Comparison of ENCODE assay signal across 17 mouse cellular contexts in the genomic region with DNA sequence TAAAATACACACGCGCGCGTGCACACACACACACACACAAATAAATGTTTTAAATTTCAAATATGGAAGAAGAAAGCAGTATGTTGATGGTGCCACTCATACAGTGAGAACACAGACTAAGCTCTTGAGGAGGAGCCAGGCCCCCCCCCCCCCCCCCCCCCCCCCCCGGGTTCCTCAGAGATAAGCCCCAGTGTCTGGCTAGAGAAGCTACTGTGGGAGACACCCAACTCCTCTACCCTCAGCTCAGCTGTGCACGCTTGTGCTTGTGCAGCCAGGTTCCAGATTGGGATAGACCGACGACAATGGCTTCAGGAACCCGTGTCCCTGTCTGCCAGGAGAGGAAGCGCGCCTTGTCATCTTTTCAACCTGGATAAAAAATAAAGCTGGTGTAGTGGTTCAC. TPM values are rescaled to one million over a fixed set of nuclear protein-coding genes. Genes with fewer than 3 reads are reported as not detected.
DNase-seq lines count a peak whose midpoint lies in the region; ATAC-seq and TF ChIP-seq lines count a peak whose summit lies in the region.
"Had no signal": no experiment of that assay in that cellular context is flagged by ENCODE, and none has a peak within 500 bp of the region (broad histone marks: within the 10 kb centered on the region; RNA-seq: fewer than 3 reads in every experiment).

No protein-coding gene starts in this region.

- no peaks in the 10 kb centered on the region for H3K9me3 ChIP-seq in forebrain, embryonic 14.5 days (replicated peaks; ENCODE audit: control insufficient read depth, low read length)
- no peaks in the 10 kb centered on the region for H3K9me3 ChIP-seq in forebrain, embryonic 10.5 days
- no peaks in the 10 kb centered on the region for H3K9me3 ChIP-seq in midbrain, embryonic 13.5 days
- no peaks in the 10 kb centered on the region for H3K9me3 ChIP-seq in midbrain, embryonic 11.5 days (ENCODE audit: control insufficient read depth, low read length)
- no peaks in the 10 kb centered on the region for H3K9me3 ChIP-seq in liver, embryonic 15.5 days (replicated peaks)
- H3K9me3 ChIP-seq in lung, postnatal 0 days (ENCODE audit: low read length): no peaks in the 10 kb centered on the region
- H3K9me3 ChIP-seq: embryonic facial prominence, embryonic 13.5 days; heart, embryonic 15.5 days; neural tube, embryonic 15.5 days had no signal

- no peak overlapping the region for H3K4me2 ChIP-seq in forebrain, embryonic 14.5 days (ENCODE audit: low read length)
- no peak overlapping the region for H3K4me2 ChIP-seq in midbrain, embryonic 13.5 days (replicated peaks)
- H3K4me2 ChIP-seq in midbrain, embryonic 11.5 days: no peak overlapping the region
- no peak overlapping the region for H3K4me2 ChIP-seq in liver, embryonic 15.5 days
- H3K4me2 ChIP-seq in lung, postnatal 0 days (replicated peaks; ENCODE audit: low read depth, low read length): no peak overlapping the region
- H3K4me2 ChIP-seq: embryonic facial prominence, embryonic 13.5 days; heart, embryonic 15.5 days; neural tube, embryonic 15.5 days had no signal

- no peaks in the 10 kb centered on the region for H3K27me3 ChIP-seq in forebrain, embryonic 14.5 days (replicated peaks; ENCODE audit: control insufficient read depth, insufficient read depth, low read length)
- no peaks in the 10 kb centered on the region for H3K27me3 ChIP-seq in forebrain, embryonic 10.5 days (ENCODE audit: poor library complexity, severe bottlenecking)
- H3K27me3 ChIP-seq in midbrain, embryonic 13.5 days: no peaks in the 10 kb centered on the region
- H3K27me3 ChIP-seq in midbrain, embryonic 11.5 days (ENCODE audit: control insufficient read depth, insufficient read depth, low read length): no peaks in the 10 kb centered on the region
- H3K27me3 ChIP-seq in liver, embryonic 15.5 days: no peaks in the 10 kb centered on the region
- H3K27me3 ChIP-seq in lung, postnatal 0 days (replicated peaks; ENCODE audit: insufficient read depth, low read length): no peaks in the 10 kb centered on the region
- H3K27me3 ChIP-seq: embryonic facial prominence, embryonic 13.5 days; heart, embryonic 15.5 days; neural tube, embryonic 15.5 days had no signal

- H3K9ac ChIP-seq in forebrain, embryonic 14.5 days (ENCODE audit: low read length): no peak overlapping the region
- no peak overlapping the region for H3K9ac ChIP-seq in midbrain, embryonic 13.5 days (replicated peaks)
- H3K9ac ChIP-seq in midbrain, embryonic 11.5 days (ENCODE audit: low read length): no peak overlapping the region
- H3K9ac ChIP-seq in liver, embryonic 15.5 days: no peak overlapping the region
- H3K9ac ChIP-seq in lung, postnatal 0 days (replicated peaks; ENCODE audit: low read depth): no peak overlapping the region
- H3K9ac ChIP-seq: embryonic facial prominence, embryonic 13.5 days; heart, embryonic 15.5 days; neural tube, embryonic 15.5 days had no signal

- TF ChIP-seq CTCF in lung, postnatal 0 days (IDR thresholded peaks at IDR 0.05): no peak

- DNase-seq in forebrain, embryonic 14.5 days (ENCODE audit: low spot score): no peak
- no peak for DNase-seq in forebrain, embryonic 10.5 days (ENCODE audit: extremely low spot score, low spot score)
- no peak for DNase-seq in midbrain, embryonic 11.5 days (ENCODE audit: low spot score, missing footprints)
- no peak for DNase-seq in urinary bladder, adult 2 months (ENCODE audit: low spot score)
- DNase-seq in lung, postnatal 0 days (ENCODE audit: low spot score): no peak
- DNase-seq in spleen, postnatal 4 days (ENCODE audit: low spot score in 2 of 2): no peak
- DNase-seq: adrenal gland, postnatal 14 days; B cell, adult 2 months; cerebellum, postnatal 14 days; gastrocnemius, postnatal 14 days had no signal

- H3K4me1 ChIP-seq in forebrain, embryonic 14.5 days (ENCODE audit: control insufficient read depth, insufficient read depth, low read length): no peaks in the 10 kb centered on the region
- H3K4me1 ChIP-seq in forebrain, embryonic 10.5 days: no peaks in the 10 kb centered on the region
- peaks cover 4% of the 10 kb centered on the region; the same call in 1 of the 2 replicates for H3K4me1 ChIP-seq in midbrain, embryonic 13.5 days (replicated peaks)
- H3K4me1 ChIP-seq in midbrain, embryonic 11.5 days (ENCODE audit: control insufficient read depth, insufficient read depth, low read length): no peaks in the 10 kb centered on the region
- H3K4me1 ChIP-seq in liver, embryonic 15.5 days (replicated peaks): peaks cover 64% of the 10 kb centered on the region
- H3K4me1 ChIP-seq in lung, postnatal 0 days (ENCODE audit: insufficient read depth, low read depth, low read length): no peaks in the 10 kb centered on the region
- H3K4me1 ChIP-seq: heart, embryonic 15.5 days; neural tube, embryonic 15.5 days had no signal

- peaks cover 39% of the 10 kb centered on the region for H3K36me3 ChIP-seq in forebrain, embryonic 14.5 days (ENCODE audit: control insufficient read depth, insufficient read depth, low read length)
- peaks cover 48% of the 10 kb centered on the region for H3K36me3 ChIP-seq in forebrain, embryonic 10.5 days (replicated peaks)
- H3K36me3 ChIP-seq in midbrain, embryonic 13.5 days: peaks cover 37% of the 10 kb centered on the region
- peaks cover 11% of the 10 kb centered on the region; the same call in 1 of the 2 replicates for H3K36me3 ChIP-seq in midbrain, embryonic 11.5 days (ENCODE audit: control insufficient read depth, insufficient read depth, low read length)
- peaks cover 49% of the 10 kb centered on the region for H3K36me3 ChIP-seq in liver, embryonic 15.5 days (replicated peaks)
- H3K36me3 ChIP-seq in lung, postnatal 0 days (ENCODE audit: insufficient read depth, low read length): peaks cover 18% of the 10 kb centered on the region; the same call in 1 of the 2 replicates

- H3K4me3 ChIP-seq in forebrain, embryonic 14.5 days (ENCODE audit: low read depth, low read length): no peak overlapping the region
- H3K4me3 ChIP-seq in forebrain, embryonic 10.5 days: no peak overlapping the region
- H3K4me3 ChIP-seq in midbrain, embryonic 13.5 days (replicated peaks): no peak overlapping the region
- no peak overlapping the region for H3K4me3 ChIP-seq in midbrain, embryonic 11.5 days (ENCODE audit: low read depth, low read length)
- no peak overlapping the region for H3K4me3 ChIP-seq in liver, embryonic 15.5 days (replicated peaks)
- no peak overlapping the region for H3K4me3 ChIP-seq in lung, postnatal 0 days (ENCODE audit: low read depth, low read length)
- H3K4me3 ChIP-seq: embryonic facial prominence, embryonic 13.5 days; heart, embryonic 15.5 days; neural tube, embryonic 15.5 days had no signal

- 92% methylated on average over 10 of the region's 11 CpGs for WGBS in forebrain, embryonic 14.5 days
- 87% methylated on average over 11 of the region's 11 CpGs for WGBS in forebrain, embryonic 10.5 days
- 90% methylated on average over 10 of the region's 11 CpGs for WGBS in midbrain, embryonic 13.5 days
- 88% methylated on average over 11 of the region's 11 CpGs for WGBS in midbrain, embryonic 11.5 days
- 53% methylated on average over 11 of the region's 11 CpGs for WGBS in liver, embryonic 15.5 days (ENCODE audit: insufficient replicate concordance)
- WGBS in lung, postnatal 0 days: 79% methylated on average over 11 of the region's 11 CpGs

- ATAC-seq in forebrain, embryonic 14.5 days: 0 out of 2 replicates have a peak, but pooled peaks have one; percentile 16
- 0 out of 2 replicates have a peak, but pooled peaks have one; percentile 22 for ATAC-seq in midbrain, embryonic 13.5 days
- no peak for ATAC-seq in midbrain, embryonic 11.5 days (ENCODE audit: low FRiP score)
- ATAC-seq in liver, embryonic 15.5 days (ENCODE audit: insufficient read depth): peak; percentile 67
- ATAC-seq in lung, postnatal 0 days: no peak

- TF ChIP-seq EP300 in lung, postnatal 0 days (IDR thresholded peaks at IDR 0.05): no peak

- no peak overlapping the region for H3K27ac ChIP-seq in forebrain, embryonic 14.5 days (ENCODE audit: low read depth, low read length)
- no peak overlapping the region for H3K27ac ChIP-seq in forebrain, embryonic 10.5 days
- no peak overlapping the region for H3K27ac ChIP-seq in midbrain, embryonic 13.5 days
- no peak overlapping the region for H3K27ac ChIP-seq in midbrain, embryonic 11.5 days (ENCODE audit: low read depth, low read length)
- peak overlapping the region; percentile 67 for H3K27ac ChIP-seq in liver, embryonic 15.5 days (replicated peaks)
- no peak overlapping the region for H3K27ac ChIP-seq in lung, postnatal 0 days (ENCODE audit: low read length)
- H3K27ac ChIP-seq: embryonic facial prominence, embryonic 13.5 days; heart, embryonic 15.5 days; neural tube, embryonic 15.5 days had no signal

RNA-seq across cellular contexts. Expression of gene Slc25a18, which starts 16.8 kb away (rescaled TPM):
- 2.0 and 3.0 TPM in 2 replicates for polyA plus RNA-seq in forebrain, embryonic 14.5 days (2014; fragmentation: Nextera tagmentation; extraction: Ambion mirVana)
- 0.14 and 0.29 TPM in 2 replicates for polyA plus RNA-seq in forebrain, embryonic 10.5 days (2016; fragmentation: Nextera tagmentation; extraction: Ambion mirVana)
- 3.8 and 4.2 TPM in 2 replicates for polyA plus RNA-seq in midbrain, embryonic 13.5 days (2015; fragmentation: Nextera tagmentation; extraction: Ambion mirVana)
- 0.90 and 1.4 TPM in 2 replicates for polyA plus RNA-seq in midbrain, embryonic 11.5 days (2014; fragmentation: Nextera tagmentation; extraction: Ambion mirVana)
- 0.07 and 0.09 TPM in 2 replicates for polyA plus RNA-seq in liver, embryonic 15.5 days (2015; fragmentation: Nextera tagmentation; extraction: Ambion mirVana)
- 0.06 TPM in 1 of 2 replicates, not detected in the other for polyA plus RNA-seq in urinary bladder, adult 2 months (2012; rRNA removed)
- polyA plus RNA-seq in lung, postnatal 0 days (2015; fragmentation: Nextera tagmentation; extraction: Ambion mirVana): 0.45 and 0.56 TPM in 2 replicates
- polyA plus RNA-seq: liver, adult 2 months; thymus, postnatal 0 days had no signal

RNA-seq across cellular contexts. Expression of gene Atp6v1e1, which starts 32.4 kb away (rescaled TPM):
- polyA plus RNA-seq in forebrain, embryonic 14.5 days (2014; fragmentation: Nextera tagmentation; extraction: Ambion mirVana): 255 and 275 TPM in 2 replicates
- polyA plus RNA-seq in forebrain, embryonic 10.5 days (2016; fragmentation: Nextera tagmentation; extraction: Ambion mirVana): 109 and 110 TPM in 2 replicates
- polyA plus RNA-seq in midbrain, embryonic 13.5 days (2015; fragmentation: Nextera tagmentation; extraction: Ambion mirVana): 221 and 234 TPM in 2 replicates
- 162 and 163 TPM in 2 replicates for polyA plus RNA-seq in midbrain, embryonic 11.5 days (2014; fragmentation: Nextera tagmentation; extraction: Ambion mirVana)
- polyA plus RNA-seq in liver, embryonic 15.5 days (2015; fragmentation: Nextera tagmentation; extraction: Ambion mirVana): 155 and 157 TPM in 2 replicates
- 152 and 157 TPM in 2 replicates for polyA plus RNA-seq in urinary bladder, adult 2 months (2012; rRNA removed)
- 177 and 187 TPM in 2 replicates for polyA plus RNA-seq in lung, postnatal 0 days (2015; fragmentation: Nextera tagmentation; extraction: Ambion mirVana)

RNA-seq across cellular contexts. Expression of gene Bcl2l13, which starts 45.9 kb away (rescaled TPM):
- polyA plus RNA-seq in forebrain, embryonic 14.5 days (2014; fragmentation: Nextera tagmentation; extraction: Ambion mirVana): 31.2 and 31.3 TPM in 2 replicates
- polyA plus RNA-seq in forebrain, embryonic 10.5 days (2016; fragmentation: Nextera tagmentation; extraction: Ambion mirVana): 51.5 and 52.7 TPM in 2 replicates
- polyA plus RNA-seq in midbrain, embryonic 13.5 days (2015; fragmentation: Nextera tagmentation; extraction: Ambion mirVana): 32.3 and 32.5 TPM in 2 replicates
- 40.9 and 45.6 TPM in 2 replicates for polyA plus RNA-seq in midbrain, embryonic 11.5 days (2014; fragmentation: Nextera tagmentation; extraction: Ambion mirVana)
- 34.3 and 34.4 TPM in 2 replicates for polyA plus RNA-seq in liver, embryonic 15.5 days (2015; fragmentation: Nextera tagmentation; extraction: Ambion mirVana)
- 14.0 and 18.9 TPM in 2 replicates for polyA plus RNA-seq in urinary bladder, adult 2 months (2012; rRNA removed)
- 12.3 and 14.0 TPM in 2 replicates for polyA plus RNA-seq in lung, postnatal 0 days (2015; fragmentation: Nextera tagmentation; extraction: Ambion mirVana)

Comparison
In these comparisons a context has a peak if more than half of its experiments do, and no peak if none do; other contexts are left out.
1. ATAC-seq: peak in forebrain, embryonic 14.5 days (single experiment), midbrain, embryonic 13.5 days (single experiment) and liver, embryonic 15.5 days (single experiment); none in midbrain, embryonic 11.5 days (single experiment) and lung, postnatal 0 days (single experiment).